Mouse (Mus musculus) G1E (cell line): ENCODE measurements around the gene Fbxw11.

Experiments
- CTCF ChIP-seq: IDR thresholded peaks from 2 replicates; pipeline ENCODE4 v1.5.1; 2012; ENCODE audit warnings: low read depth, low read length, inconsistent platforms, mixed read lengths
- GATA1 ChIP-seq: IDR thresholded peaks from 2 replicates; pipeline ENCODE4 v1.6.1; 2012; ENCODE audit warnings: borderline replicate concordance, low read length, inconsistent platforms, mixed read lengths
- POLR2AphosphoS5 ChIP-seq: IDR thresholded peaks from 2 replicates; pipeline ENCODE4 v1.6.1; 2012; ENCODE audit warnings: low read depth, low read length, inconsistent platforms; ENCODE audit not compliant: insufficient replicate concordance
- TAL1 ChIP-seq: conservative IDR thresholded peaks from 2 replicates; pipeline ENCODE4 v1.6.1; 2012; ENCODE audit warnings: low read depth, low read length, inconsistent platforms, mixed read lengths

DNA sequence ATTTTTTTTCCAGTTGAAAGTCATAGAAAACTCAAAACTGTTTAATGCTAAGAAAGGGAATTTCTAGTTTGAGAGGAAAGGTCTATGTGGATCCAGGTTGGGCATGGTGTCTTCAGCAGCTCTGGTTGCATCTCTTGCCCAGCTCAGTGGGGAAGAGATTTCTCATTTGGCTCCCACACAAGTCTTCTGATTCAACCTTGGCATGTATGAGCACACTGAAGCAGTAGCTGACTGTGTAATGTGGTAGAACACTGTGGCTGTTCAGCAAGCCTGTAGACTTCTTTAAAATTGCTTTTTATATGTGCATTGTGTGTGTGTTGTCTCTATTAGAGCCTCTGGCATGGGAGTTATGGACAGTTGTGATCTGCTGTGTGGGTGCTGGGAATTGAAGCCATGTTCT is 24.5 kb downstream of the Fbxw11 start:
- TF ChIP-seq CTCF (no peak), TAL1 (no peak), GATA1 (no peak), POLR2AphosphoS5 (no peak)
